9 mouse cellular contexts compared by ENCODE assay signal in the genomic region with DNA sequence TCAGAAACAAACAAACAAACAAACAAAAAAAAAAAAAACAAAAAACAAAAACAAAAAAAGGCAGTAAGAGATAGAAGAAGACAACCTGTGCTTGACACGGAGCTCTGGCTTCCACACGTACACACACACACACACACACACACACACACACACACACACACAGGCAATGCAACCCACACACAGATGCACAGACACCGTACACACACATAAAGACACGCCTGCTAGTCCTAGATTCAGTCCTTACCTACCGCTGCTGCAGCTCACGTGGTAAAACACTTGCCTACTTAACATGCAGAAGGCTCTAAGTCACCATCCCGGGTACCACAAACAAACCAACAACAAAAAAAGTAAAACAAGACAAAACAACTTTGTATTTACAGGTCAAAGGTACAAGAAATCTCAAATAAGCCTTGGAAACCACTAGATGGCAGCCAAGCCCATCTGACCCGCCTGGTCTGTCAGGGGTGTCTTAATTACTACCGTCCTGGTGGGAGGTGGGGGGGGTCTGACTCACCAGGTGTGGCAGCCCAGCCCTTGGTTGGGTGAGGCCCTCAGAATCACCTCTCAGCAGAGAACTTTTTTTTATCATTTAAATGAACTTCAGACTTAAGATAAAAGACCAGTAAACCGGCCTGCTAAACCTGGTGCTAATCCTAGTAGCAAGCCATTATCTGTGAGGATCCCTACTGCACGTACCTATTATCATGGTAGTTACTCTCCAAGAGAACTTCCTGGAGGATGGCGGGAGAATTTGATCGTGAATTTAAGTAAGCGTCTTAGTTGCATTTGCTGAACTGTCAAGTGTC. TPM values are rescaled to one million over a fixed set of nuclear protein-coding genes. Genes with fewer than 3 reads are reported as not detected.
A peak's percentile ranks its signal among the peaks of the same experiment; 100 is the strongest.
DNase-seq lines count a peak whose midpoint lies in the region; ATAC-seq and TF ChIP-seq lines count a peak whose summit lies in the region.
"Had no signal": no experiment of that assay in that cellular context is flagged by ENCODE, and none has a peak within 500 bp of the region (broad histone marks: within the 10 kb centered on the region; RNA-seq: fewer than 3 reads in every experiment).

No protein-coding gene starts in this region.

- 53% methylated on average over 14 of the region's 14 CpGs for WGBS in spleen, adult 2 months

- no peak overlapping the region for H3K4me3 ChIP-seq in spleen, adult 2 months (ENCODE audit: extremely low read depth, insufficient read depth, insufficient read length)
- H3K4me3 ChIP-seq: heart, embryonic 15.5 days had no signal

- DNase-seq in adrenal gland, postnatal 14 days = peak; percentile 58
- DNase-seq in adrenal gland, postnatal 4 days (ENCODE audit: low spot score in 2 of 2) = no peak
- DNase-seq in spleen, adult 2 months (ENCODE audit: low read depth in 1 of 2, low spot score in 2 of 2) = peak in 1 of 2 experiments; percentile 33
- no peak for DNase-seq in spleen, adult 12 weeks (ENCODE audit: low spot score)
- peak; percentile 38 for DNase-seq in forelimb bud, embryonic 11.5 days (ENCODE audit: low read depth, low spot score)
- DNase-seq in lung, postnatal 36 days = peak; percentile 56

- no peaks in the 10 kb centered on the region for H3K36me3 ChIP-seq in spleen, adult 2 months (ENCODE audit: control insufficient read depth, insufficient read depth, low read length)
- H3K36me3 ChIP-seq: heart, embryonic 15.5 days had no signal

- no peak overlapping the region for H3K27ac ChIP-seq in spleen, adult 2 months (ENCODE audit: insufficient read depth, low read length)
- H3K27ac ChIP-seq: heart, embryonic 15.5 days had no signal

- TF ChIP-seq CTCF in spleen, adult 2 months (IDR thresholded peaks at IDR 0.05; ENCODE audit: extremely low read depth, insufficient read depth, insufficient read length, insufficient replicate concordance) = peak; percentile 54; the same call in 1 of the 2 replicates

- peaks cover 2% of the 10 kb centered on the region; the same call in 1 of the 2 replicates for H3K4me1 ChIP-seq in spleen, adult 2 months (ENCODE audit: control insufficient read depth, insufficient read depth, insufficient read length)

- no peak for ATAC-seq in inflammation-experienced regulatory T-cells, adult 6 months
- ATAC-seq in megakaryocyte-erythroid progenitor cell, adult 5-6 weeks (replicated peaks; ENCODE audit: low FRiP score, low TSS enrichment, poor library complexity, severe bottlenecking) = no peak; the same call in 1 of the 2 replicates

- H3K27me3 ChIP-seq in spleen, adult 2 months (ENCODE audit: control insufficient read depth, insufficient read depth, low read length) = no peaks in the 10 kb centered on the region
- H3K27me3 ChIP-seq: heart, embryonic 15.5 days had no signal

- no peak for TF ChIP-seq POLR2A in spleen, adult 2 months (IDR thresholded peaks at IDR 0.05; ENCODE audit: low read depth, low read length)

RNA-seq across cellular contexts. Expression of a gene that starts 14.3 kb away (rescaled TPM):
- 39.3 and 50.1 TPM in 2 replicates for total RNA-seq in adrenal gland, postnatal 14 days (2021)
- total RNA-seq in adrenal gland, postnatal 4 days (2021) = 10 to 100 TPM; 21.2 to 21.8 TPM
- polyA plus RNA-seq in spleen, adult 2 months (2012; rRNA removed) = 21.3 and 33.2 TPM in 2 replicates
- 10 to 100 TPM; 16.2 to 33.9 (median 32.4) TPM for polyA plus RNA-seq in inflammation-experienced regulatory T-cells, adult 6 months (2017; shearing (Covaris generic))
- total RNA-seq in megakaryocyte-erythroid progenitor cell, adult 5-6 weeks (2014; fragmentation: Nextera tagmentation) = 5.9 and 7.4 TPM in 2 replicates
- total RNA-seq in megakaryocyte-erythroid progenitor cell, adult 5-6 weeks (2017) = 1.6 and 2.3 TPM in 2 replicates

Comparison
In these comparisons a context has a peak if more than half of its experiments do, and no peak if none do; other contexts are left out.
1. DNase-seq: peak in adrenal gland, postnatal 14 days (single experiment), forelimb bud, embryonic 11.5 days (single experiment) and lung, postnatal 36 days (single experiment); none in adrenal gland, postnatal 4 days (0 of 2) and spleen, adult 12 weeks (single experiment).